Mouse (Mus musculus): Measurements from ENCODE around the gene Phlda3.

Phlda3 gene

GRCm38 (mm10) chr1:135760216-135760615, 5.7 kb upstream of the Phlda3 start:
- no peak for DNase-seq

DNA sequence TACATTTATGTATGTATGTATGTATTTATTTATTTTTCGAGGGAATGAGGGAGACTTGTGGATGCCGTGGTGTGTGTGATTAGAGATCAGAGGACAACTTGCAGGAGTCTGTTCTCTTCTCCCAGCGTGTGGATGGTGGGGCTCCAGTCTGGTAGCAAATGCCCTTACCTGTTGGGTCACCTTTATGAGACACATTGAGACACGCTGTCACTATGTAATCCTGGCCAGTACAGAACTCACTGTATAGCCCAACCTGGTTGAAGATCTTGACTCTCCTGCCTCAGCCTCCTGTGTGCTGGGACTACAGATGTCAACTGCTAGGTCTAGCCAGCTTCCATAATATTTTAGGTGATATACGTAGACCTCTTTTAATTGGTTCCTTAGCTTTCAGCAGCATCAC, 4.2 kb upstream of the Phlda3 start:
- DNase-seq = no peak

DNA sequence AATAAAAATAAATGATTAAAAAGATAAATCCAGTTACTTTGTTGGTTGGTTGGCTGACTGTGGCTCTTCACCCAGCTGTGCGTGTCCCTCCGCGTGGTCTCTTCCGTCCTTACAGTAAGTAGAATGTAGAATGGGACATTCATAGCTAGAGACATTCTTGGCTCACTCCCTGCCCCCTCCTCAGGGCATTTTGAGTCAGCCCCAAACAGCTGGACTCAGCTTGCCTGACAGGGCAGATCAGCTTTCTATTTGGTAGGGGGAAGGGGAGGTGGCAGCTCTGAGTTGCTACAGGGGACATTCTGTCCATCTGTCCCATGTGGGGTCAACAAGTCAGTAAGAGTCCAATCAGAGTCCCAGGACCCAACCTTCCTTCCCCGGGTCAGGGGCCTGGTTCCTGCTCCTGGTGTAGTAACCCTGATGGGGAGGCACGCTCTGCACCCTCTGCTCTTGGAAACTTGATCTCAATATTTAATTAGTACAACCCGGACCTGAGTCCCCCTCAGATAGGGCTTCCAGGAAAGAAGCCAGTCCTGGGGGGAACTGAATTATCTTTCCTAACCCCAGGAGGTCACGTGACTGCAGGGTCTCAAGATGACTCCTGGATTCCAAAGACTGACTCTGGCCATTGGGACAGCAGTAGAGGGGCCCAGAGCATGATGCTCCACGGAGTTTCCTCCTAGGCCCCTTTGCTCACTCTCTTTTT, 2.3 kb upstream of the Phlda3 start:
- DNase-seq = no peak

GRCm38 (mm10) chr1:135764206-135764528, 1.8 kb upstream of the Phlda3 start:
- DNase-seq = no peak

DNA sequence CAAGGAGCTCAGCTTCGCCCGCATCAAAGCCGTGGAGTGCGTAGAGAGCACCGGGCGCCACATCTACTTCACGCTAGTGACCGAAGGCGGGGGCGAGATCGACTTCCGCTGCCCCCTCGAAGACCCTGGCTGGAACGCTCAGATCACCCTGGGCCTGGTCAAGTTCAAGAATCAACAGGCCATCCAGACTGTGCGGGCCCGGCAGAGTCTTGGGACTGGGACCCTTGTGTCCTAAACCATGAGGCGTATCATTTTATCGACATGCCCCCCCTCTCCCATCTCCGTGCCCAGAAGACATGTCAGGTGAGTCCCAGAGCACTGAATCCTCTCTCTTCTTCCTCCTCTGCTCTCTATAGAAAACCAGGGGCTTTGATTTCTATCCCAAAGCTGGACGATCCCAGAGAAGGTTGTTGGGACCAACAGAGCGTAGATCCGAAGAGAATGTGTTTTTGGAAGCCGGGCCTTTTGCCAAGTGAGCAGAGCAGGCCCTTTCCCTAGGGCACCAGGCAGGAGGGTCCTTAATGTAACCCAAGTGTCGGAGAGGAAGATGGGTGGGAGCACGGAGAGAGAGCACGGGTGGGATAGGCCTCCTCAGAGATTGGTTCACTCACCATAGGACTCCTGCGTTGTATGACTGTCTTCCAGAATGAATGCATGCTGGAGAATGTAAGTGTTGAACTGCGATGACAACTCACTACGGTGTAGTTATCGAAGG, 830 bp downstream of the Phlda3 start:
- no peak for DNase-seq

- no peak for DNase-seq
Measured at GRCm38 (mm10) chr1:135767324-135767890, 1.5 kb downstream of the Phlda3 start.

GRCm38 (mm10) chr1:135768400-135768799, 2.5 kb downstream of the Phlda3 start:
- no peak for DNase-seq

DNA sequence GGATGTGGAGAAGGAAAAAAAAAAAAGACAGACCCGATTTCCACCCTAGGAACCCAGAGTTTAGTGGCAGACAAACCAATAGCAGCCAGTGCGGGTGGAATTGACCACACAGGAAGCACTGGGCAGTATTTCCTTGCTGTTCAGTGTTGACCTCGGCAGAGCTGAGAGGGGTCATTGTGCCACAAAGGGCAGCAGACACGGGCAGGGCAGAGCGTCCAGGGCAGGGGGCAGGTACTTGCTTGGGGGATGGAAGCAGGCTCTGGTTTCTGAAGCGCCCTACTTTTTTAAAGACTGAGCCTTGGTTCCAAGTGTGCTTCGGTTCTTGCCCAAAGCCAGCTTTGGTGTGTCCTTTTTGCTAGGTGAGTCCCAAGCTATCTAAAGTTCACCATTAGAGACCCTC, 4.3 kb downstream of the Phlda3 start:
- no peak for DNase-seq

DNA sequence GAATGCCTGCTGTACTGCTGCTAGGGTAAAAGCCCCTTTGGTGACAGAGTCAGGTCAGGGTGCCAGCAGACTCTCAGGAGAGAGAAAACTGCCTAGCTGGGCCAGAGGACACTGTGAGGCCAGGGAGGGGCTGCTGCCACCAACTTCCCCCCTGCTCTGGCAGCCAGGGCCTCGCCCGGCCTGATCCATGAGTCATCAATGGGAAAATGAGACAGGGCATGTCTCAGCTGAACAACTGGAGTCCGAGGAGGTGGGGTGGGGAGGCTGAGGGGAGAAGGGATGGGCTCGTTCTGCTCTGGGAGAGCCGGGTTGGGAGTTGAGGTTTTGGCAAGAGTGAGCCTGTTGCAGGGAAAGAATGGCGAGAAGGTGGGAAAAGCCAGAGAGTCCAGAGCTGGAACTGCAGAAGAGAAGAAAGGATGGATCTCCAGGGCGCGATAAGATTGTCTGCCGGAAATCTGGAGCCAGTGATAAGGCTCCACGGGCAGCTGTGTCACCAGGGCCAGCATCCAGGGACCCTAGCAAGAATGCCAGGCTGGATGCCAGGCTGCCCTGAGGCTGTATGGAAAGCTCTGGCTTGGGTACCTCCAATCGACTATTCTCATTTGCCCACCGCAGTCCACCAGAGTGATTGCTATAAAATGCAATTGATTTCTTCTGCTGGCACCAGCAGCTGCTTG, 5.1 kb downstream of the Phlda3 start:
- DNase-seq = no peak

- DNase-seq = no peak
Measured at GRCm38 (mm10) chr1:135771573-135771970, 5.7 kb downstream of the Phlda3 start.

GRCm38 (mm10) chr1:135776596-135776995, 10.7 kb downstream of the Phlda3 start:
- DNase-seq = no peak

- DNase-seq = no peak
Measured at GRCm38 (mm10) chr1:135777046-135777445, 11.1 kb downstream of the Phlda3 start.

DNA sequence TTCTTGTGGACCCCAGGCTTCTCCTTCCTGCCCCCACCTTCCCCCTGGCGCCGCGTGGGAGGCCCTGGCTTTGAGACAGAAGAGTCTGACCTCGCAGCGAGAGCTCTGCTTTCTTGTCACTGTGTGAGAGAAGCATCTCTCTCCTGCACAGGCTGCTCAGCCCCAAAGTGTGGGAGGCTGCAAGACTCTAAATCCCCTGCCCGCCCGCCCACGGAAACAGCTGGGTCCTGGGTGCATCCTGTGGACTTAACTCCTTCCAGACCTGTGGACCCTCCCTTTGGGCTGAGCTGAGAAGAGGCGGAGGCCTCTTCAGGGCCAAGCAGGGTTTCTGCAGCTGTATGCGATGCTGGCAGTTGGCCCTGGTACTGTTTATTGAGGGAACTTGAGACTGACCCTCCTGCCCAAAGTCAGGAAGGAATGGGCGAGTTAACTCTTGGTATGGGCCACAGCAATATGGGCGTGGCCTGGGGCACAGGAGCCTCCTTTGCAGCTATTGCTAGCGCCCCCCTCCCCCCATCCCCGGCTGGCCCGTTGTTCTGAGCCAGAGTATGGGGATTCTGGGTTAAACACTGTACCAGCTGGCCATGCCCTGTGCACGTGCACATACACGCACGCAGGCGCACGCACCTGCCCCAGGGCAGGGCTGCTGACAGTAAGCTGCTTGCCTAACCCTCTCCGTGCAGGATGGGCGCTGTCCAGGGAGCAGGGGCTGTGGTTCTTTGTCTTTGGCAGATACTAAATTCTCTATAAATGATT, 13.0 kb downstream of the Phlda3 start, which contains the start of gene Tnni1:
Tnni1 (plus strand) TSS at position 655 of the 756 bp plus-strand sequence.
- DNase-seq = no peak

- no peak for DNase-seq
Measured at GRCm38 (mm10) chr1:135780649-135781048, 14.7 kb downstream of the Phlda3 start.

GRCm38 (mm10) chr1:135781220-135781619, 15.3 kb downstream of the Phlda3 start:
- peak; percentile 48 for DNase-seq

DNA sequence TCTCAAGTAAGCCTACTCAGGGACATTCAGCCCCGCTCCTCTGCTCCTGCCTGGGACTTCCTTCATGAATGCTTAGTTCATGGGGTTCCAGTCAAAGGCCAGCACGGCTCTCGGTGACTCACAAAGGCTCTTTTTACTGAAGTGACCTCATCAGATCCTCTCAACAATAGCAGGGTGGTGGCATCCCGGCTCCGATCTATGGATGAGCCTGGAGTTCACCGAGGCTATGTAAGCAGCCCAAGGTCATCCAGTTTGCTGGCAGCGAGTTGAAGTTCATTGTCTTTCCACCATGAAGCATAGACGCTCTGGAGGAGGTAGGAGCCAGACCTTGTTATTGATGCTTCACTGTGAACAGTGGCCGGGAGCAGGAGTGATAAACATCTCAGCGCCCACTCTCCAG, 16.9 kb downstream of the Phlda3 start:
- DNase-seq = no peak

DNA sequence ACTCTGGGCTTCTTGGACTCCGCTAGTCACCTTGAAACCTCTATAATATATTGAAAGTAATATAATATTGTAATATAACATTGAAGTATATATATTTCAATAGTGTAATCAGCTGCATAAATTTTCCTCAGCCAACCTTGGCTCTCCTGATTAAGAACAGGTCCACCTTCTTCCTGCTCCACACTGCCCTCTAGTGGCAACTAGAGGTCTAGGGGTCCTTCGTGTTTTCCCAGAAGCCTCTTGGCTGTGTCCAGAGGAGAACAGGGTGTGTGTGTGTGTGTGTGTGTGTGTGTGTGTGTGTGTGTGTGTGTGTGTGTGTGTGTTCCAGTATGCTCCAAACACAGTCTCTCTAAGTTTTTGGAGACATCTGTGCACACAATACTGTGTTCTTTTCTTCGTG, 21.9 kb downstream of the Phlda3 start:
- peak; percentile 49 for DNase-seq

- DNase-seq = no peak
Measured at GRCm38 (mm10) chr1:135788708-135789107, 22.8 kb downstream of the Phlda3 start.

- no peak for DNase-seq
Measured at GRCm38 (mm10) chr1:135789815-135790214, 23.9 kb downstream of the Phlda3 start.

DNA sequence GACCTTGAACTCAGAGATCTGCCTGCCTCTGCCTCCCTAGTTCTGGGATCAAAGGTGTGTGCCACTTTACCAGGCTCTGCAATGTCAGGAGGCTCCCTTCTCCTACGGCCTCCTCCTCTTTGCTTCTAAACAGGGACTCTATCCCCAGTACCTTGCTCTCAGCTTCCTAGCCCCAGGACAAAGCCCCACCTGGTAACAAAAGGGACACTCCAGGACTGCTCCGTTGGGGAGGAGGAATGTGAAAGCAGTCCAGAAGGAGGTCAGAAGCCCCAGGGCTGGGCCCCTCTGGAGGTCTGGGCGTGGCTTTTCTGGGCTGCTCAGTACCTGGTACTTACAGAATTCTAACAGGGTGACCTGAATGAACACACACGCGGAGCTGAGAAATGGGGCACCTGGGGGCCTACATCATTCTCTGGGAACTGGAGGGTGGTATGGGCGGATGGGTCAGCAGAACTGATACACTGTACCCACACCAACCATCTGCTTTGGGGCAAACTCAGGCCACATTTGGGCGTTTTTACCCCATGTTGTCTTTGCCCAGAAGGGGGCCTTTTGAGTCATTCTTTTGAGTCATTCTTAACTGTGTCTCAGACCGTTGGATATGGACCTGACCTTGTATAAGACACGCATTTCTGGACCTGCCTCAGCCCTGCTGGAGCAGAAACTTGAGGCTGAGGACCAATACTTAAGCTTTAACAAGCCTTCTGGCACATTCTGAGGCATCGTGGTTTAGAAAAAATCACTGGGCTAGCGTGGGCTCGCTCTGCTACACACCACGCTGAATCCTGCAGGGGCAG, 26.4 kb downstream of the Phlda3 start:
- no peak for DNase-seq

DNA sequence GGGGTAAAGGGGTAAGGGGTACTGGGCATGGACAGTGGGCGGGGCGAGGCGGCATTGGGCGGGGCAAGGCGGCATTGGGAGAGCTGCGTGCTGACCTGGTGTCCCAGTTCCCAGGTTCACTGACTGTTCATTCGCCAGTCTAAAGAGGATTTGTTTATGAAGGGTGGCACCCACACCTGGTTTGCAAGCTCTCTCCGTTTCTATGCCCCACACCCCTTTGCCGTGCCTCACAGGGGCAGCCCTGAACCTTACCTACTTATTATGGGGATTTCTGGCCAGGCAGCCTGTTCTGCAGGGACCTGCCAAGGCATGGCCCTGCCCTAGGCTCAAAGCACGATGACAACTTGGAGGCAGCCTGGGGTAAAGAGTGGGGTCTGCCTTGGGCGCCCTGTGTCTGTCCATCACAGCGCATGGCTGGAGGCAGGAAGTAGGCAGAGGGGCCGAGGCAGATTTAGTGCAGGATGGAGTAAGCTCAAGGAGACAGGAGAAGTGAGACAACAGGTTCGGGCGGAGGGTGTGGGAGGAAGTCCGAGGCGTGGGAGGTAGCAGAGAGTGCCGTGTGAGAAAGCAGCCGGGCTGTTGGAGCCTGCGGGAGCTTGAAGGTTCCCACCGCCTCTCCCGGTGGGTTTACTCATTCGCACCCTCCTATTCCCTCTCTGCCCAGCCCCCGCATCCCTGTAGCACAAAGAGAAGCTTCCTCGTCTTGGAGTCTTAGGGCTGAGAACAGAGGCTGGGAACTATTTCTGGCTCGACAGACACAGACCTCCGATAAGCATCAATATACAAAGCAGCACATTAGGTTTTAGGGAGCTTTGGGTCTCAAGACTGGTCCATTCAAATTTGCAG, 27.7 kb downstream of the Phlda3 start:
- DNase-seq = no peak
